Mouse (Mus musculus) bone marrow, adult 2 months (tissue): Measurements from ENCODE around the gene Mdk.

Experiments used
- CTCF ChIP-seq: fragments of 200-500 bp; IDR thresholded peaks from 2 replicates; pipeline ENCODE4 v1.5.1; 2011; ENCODE audit warnings: low read length, control low read depth; ENCODE audit not compliant: control insufficient read depth, insufficient read depth
- POLR2A ChIP-seq: fragments of 200-500 bp; IDR thresholded peaks from 2 replicates; pipeline ENCODE4 v1.6.1; 2011; ENCODE audit warnings: low read depth, mild to moderate bottlenecking, control low read depth, low read length, borderline replicate concordance; ENCODE audit not compliant: control insufficient read depth

- TF ChIP-seq CTCF (peak; percentile 99), POLR2A (no peak)
These were observed 12.3 kb upstream of the Mdk start for GRCm38 (mm10) chr2:91944170-91944950.
